Mouse (Mus musculus): ENCODE results near the gene Cntfr.
"Not testable (repeated sequence)": the region's sequence is repeated elsewhere in the genome, so short reads cannot be mapped to it uniquely, and the experiment has no call there.

Cntfr gene

DNA sequence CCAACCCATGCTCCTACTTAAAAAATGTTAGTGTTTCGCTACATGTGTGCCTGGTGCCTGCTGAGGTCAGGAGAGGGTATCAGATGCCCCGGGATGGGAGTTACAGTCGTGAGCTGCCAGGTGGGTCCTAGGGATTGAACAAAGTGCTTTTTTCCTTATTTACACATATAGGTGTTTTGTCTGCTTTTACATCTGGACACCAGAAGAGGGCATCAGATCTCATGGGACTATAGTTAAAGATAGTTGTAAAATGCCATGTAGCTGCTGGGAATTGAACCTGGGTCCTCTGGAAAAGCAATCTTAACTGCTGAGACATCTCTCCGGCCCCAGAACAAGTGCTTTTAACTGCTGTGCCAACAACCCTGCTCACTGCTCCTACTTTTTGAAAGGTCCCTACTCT, 13.3 kb upstream of the Cntfr start:
- no peak for DNase-seq (ENCODE audit: low spot score)

DNA sequence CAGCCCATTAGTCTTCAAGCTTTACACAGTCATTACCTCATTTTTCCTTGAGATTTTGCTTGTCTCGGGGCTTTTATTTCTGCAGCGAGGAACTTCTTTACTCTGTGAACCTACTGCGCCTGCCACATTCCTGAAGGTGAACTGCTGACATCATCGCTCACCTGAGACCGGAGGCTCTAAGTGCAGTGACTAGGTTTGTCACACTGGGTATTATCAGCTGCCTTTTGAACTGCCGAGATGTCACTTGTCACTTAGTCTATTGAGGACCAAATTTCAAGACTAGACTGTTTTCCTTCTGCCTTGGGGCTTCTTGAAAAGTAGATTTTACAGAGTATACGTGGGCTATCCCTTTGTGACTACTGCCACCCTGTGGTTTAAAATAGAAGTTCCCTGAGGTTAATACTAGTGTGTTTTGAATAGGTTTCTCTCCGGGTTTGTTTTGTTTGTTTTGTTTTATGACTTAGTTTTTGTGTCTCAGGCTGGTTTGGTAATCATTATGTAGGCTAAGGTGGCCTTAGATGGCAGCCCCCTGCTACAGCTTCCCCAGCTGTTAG, 11.4 kb upstream of the Cntfr start:
- no peak for DNase-seq (ENCODE audit: low spot score)

DNA sequence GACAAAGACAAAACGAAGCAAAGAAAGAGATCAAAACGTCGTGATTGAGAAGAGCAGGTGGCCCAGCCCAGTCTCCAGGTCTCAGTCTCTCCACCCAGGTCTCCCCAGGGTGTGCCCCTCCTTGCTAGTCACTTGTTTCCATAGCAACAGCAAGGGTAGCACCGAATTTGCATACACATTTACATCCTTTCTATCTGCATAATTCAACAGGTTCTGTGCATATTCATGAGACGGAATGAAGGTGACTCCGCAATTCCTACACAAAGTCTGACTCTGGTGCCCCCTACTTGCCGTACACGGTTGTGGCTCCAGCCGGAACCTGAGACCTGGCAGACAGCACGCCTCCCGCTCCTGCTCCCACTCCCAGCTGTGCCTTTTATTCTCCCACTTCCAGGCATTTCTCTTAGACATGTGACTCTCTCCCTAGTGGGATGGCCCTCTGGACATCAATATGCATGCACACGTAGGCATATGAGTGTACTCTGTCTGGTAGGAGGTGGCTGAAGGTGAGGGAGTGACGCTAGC, 10.2 kb upstream of the Cntfr start:
- no peak for DNase-seq (ENCODE audit: low spot score)

DNA sequence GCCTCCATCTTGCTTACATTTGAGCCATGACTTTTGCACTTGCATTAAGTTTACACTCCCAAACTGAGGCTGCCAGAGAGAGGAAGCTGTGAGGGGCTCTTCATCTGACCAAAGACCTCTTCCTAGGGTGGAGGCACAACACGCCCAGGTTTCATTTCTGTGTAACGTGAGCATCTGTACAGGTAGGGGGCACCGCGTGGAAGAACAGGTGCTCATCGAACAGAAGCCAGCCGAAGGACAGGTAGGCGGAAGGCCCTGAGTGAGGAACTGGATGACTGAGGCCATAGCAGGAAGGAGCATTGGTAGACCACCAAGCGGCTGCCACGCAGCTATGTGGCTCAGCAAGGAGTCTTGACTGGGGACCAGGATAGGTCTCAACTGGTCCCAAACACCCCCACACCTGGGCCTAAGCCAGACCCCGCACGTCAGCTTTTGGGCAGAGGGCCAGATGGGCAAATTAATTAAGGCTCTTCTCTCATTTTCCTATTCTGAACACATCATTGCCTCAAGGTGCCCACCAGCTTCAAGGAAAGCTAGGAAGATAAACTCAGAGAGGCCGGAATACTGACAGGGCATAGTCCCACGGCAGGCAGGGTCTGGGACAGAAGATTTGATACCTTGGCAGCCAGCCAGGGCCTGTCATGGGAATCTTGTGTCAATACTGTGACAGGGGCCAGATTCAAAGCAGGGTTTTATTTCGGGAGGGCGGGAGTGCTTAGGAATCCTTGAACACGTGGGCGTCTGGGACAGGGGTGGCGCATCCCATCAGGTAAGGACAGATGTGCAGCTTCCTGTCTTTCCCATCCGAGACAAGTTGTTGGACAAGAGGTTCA, 9.2 kb upstream of the Cntfr start:
- DNase-seq (ENCODE audit: low spot score) = no peak

DNA sequence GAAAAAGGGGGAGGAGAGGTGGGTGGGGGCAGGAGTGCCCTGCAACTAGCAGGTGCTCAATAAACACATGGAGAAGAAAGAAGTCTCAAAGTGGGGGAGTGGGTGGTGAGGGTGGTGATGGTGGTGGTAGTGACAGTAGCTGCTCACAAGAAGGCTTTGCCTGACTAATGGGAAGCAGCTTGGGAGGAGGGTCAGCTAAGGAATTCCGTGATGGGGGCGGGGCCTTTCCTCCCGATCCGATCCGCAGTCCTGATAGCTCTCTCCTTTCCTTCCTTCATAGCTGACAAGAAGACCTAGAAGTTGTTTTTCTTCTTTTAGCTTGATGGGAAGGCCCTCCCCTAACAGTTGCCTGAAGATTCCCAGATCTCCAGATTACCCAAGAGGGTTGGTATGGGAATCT, 7.8 kb upstream of the Cntfr start:
- no peak for DNase-seq (ENCODE audit: low spot score)

DNA sequence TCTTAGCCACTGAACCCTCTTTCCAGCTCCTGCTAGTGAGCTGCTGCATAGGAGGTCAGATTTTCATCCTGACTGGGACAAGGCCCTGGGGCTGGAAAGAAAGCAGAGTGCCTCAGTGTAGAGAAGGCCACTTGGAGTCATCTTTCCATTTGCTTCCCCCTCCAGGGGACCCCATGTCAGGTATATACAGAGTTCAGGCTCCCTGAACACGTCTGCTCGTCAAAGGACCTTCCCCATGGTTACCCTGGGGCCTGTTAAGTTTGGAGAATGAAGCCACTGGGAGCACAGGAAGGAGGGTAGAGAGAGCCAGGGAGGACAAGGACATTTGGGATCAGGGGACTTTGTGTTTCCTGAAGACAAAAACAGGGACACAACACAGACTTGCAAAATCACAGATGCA, 5.3 kb upstream of the Cntfr start:
- DNase-seq (ENCODE audit: low spot score) = not testable (repeated sequence)

DNA sequence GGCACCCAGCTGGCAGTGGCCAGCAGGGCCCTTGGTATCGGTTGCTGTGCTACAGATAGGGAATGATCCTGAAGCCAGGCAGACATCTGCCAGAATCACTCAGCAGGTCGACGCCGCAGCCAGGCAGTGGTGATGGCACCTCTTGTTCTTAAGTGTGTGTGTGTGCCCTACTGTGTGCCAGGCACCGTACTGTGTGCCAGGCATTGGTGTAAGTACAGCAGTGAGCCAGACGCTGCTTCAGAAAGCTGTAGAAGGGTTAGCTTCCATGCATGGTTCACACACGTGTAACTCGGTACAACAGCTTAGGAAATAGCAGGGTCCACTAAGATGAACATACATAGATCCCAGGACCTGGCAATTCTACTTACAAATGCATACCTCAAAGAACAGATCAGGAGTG, 3.3 kb upstream of the Cntfr start:
- DNase-seq (ENCODE audit: low spot score) = not testable (repeated sequence)

DNA sequence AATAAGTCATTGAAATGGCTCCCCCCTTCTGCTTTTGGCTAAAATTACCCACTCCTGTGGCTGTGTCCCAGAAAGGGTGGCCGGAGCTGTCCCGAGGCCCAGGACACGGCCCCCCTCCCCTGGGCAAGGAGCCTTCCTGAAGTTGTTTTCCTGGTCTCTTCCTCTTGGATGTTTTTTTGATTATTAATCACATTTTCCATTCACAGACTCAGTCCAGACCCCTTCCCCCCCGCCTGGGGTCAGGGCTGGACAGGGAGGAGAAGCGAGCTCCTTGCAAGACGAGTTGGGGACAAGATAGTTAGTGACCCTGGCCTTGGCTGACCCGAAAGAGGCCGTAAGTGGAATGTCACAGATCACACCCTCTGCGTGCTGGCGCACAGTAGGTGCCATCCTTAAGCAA, 2.9 kb upstream of the Cntfr start, which contains the start of gene Il11ra1:
TSS of gene Il11ra1 (plus strand) at position 207 of the 400 bp plus-strand sequence.
- DNase-seq (ENCODE audit: low spot score) = not testable (repeated sequence)

DNA sequence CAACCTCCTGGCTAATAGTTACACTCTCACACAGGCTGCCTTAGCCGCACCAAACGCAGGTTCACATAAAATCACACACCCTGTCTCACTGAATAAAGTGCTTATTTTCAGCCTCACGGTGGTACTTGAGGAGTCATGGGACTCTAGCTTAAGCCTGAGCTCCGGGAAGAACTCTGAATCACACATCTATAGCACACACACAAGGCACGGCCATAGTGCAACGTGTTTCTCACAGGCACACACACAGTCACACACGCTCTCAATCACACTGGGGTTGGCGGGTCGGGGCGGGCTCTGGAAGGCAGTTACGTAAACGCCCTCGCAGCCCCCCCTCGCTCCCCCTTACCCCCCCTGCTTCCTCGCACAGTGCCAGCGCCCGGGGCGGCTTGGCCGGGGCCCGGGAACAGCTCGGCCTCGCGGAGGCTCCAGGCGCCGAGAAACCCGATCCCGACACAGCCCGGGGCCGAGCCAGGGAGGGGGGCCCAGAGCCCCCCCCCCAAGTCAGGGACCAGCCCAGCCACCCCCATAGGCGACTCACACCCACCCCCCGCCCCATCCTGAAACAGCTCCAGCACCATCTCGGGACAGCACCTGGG, 1.6 kb upstream of the Cntfr start:
- DNase-seq (ENCODE audit: low spot score) = not testable (repeated sequence)

DNA sequence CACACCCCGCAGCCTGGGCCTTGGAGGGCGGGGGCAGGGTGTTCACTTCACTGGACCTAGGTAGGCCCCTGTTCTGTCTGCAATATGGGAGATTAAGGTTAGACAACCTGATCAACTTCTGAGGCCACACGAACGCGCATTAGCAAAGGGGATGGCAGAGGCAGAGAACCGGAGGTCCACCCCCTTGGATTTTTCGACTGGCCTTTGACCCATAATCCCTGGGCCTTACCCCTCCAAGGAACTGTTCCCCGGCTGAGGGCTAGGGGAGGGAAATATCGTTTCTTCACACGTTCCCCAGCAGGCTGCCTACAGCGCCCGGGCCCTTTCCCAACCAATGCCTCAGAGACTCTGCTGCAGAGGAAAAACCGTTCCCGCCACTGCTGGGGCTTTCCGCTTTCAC, 437 bp downstream of the Cntfr start:
- not testable (repeated sequence) for DNase-seq (ENCODE audit: low spot score)

DNA sequence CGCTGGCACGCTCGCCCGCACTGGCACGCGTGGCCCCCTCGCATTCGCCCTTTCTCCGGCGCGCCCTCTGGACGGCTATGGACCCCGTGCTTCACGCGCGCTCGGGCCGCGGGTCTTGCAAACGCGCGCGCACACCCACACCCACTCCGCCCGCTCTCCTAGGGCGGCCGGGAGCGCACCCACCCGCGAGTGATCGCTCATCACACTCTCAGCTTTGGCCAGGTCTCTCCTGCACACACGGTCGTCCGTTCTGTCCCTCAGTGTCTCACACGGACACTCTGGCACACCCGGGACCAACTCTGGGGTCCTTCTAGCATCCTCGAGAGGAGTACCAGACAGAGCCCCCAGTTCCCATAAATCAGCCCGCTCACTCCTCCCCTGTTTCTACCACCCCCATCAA, 1.1 kb downstream of the Cntfr start:
- not testable (repeated sequence) for DNase-seq (ENCODE audit: low spot score)

DNA sequence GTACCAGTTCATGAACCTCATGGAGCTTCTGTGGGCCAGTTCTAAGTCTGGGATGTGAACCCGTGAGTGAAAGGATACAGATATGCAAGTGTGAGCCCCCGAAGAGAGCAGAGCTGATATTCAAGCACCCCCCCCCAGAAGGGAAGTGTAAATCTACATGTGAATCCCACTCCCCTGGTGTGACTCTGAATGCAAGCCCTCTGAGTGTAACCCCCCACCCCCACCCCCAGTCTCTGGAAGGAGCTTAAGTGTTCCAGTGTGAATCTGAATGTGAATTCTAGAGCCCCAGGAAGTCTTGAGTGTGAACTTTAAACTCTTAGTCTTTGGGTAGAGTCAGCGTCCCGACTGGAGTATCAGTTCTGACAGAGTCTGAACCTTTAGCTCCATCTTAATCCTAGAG, 3.4 kb downstream of the Cntfr start:
- not testable (repeated sequence) for DNase-seq (ENCODE audit: low spot score)

DNA sequence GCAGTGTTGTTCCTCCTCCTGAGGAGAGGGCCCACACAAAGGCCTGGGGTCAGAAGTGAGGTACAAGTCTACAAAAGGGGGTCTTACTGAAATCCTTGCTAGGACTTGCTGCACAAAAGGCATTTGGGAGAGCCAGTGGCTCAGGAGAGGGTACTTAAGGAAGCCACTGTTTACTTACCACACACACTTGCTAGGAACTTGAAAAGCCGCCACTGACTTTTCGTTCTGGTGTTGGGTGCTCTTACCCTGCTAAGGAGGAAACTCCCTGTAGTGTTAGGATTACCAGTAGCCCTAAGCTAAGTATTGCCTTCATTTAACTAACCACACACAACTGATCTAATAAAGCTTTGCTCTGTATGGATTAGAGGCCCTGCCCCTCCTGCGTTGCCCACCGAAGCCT, 6.9 kb downstream of the Cntfr start:
- DNase-seq (ENCODE audit: low spot score) = not testable (repeated sequence)

DNA sequence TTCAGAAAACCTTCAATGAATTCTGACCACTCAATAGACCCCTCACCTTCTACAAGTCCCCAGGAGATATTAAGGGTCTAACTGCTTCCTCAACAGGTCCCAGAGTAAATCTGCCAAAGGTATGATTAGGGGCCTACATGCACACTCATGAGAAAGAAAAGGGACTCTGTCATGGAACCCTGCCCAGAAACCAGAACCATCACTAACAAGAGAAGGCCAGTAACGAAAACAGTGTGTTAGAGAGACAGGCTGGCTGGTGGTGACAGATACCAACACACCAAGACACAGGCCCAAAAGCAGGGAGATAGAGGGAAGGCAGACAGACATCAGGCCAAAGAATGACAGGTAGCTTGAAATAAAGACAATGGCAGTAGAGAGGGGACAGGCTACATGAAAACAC, 8.3 kb downstream of the Cntfr start:
- DNase-seq (ENCODE audit: low spot score) = not testable (repeated sequence)

DNA sequence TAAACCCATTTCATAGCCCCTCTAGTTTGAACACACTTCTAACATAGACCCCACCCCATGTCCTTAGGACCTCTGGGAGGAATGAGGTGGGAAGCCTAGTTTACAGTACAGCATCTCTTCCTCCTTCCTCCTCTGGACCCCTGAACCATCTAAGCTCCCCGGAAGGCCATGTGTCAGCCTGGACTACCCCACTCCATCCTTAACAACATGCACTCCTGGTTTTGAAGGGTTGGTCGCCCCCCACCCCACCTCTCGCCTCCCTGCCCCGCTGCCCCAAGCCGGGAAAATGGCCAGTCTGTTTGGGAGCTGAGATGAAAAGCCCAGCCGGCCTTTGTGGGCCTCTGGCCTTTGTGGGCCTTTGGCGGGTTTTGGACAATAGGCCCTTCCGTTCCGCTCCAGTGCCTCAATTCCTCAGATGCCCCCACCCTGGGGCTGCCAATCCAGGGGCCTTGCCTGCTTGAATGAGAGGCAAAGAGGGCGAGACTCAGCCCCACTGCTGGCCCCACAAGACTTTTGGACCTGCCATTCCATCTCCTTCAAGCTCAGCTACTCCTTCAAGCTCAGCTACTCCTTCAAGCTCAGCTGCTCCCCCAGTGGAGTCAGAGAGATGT, 10.9 kb downstream of the Cntfr start:
- not testable (repeated sequence) for DNase-seq (ENCODE audit: low spot score)

DNA sequence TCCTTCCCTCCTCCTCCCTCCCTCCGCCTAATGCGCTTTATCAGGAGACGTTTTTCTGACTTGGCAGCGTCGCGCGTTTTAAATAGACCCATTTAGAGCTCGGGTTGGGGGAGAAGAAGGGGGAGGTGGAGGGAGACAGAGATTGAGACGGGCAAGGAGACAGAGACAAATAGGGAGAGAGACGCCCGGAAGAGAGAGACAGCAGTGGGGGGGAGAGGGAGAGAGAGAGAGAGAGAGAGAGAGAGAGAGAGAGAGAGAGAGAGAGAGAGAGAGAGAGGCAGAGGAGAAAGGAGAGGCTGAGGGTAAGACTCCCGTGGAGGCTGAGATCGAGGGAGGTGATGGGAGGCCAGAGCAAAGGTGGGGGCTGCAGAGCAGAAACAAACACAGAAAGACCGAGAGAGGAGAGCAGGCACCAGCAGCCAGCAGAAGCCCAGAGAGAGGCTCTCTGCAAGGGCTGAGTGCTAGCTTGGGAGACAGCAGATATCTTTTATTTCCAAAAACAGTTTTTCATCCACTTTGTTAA, 11.9 kb downstream of the Cntfr start:
- not testable (repeated sequence) for DNase-seq (ENCODE audit: low spot score)

DNA sequence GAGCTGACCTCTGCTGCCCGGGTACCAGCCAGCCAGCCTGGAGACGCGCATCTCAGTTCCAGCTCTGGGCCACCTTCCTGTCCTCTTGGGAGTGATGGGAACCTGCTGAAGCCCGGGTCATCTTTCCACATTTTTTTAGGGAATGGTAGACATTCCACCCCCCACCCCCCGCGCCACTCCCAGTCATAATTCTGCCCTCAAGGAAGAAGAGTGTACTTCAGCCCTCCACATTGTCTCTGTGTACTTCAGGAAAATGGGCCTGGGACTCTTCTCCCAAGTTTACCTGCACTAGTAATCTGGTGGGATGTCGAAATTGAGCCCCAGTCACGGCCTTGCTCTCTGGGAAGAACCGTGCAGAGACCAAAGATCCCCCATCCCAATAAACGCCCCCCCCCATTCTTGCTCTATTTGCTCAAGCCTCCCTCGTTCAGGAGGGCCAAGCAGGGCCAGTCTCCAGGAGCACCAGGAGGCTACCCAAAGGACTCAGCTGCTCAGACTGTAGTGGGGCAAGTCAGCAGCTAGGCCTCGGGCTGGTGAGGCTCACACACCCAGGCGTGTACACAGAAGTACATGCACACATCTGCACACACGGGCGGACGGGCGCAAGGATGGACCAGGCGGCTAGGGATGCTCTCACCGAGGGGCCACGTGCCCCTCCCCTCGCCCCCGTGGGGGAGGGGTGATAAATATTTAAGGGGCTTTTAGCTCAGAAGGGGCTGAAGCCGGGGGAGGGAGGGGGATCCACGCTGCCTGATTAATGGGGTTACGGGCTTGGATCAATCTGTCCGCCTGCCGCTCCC, 12.6 kb downstream of the Cntfr start:
- DNase-seq (ENCODE audit: low spot score) = not testable (repeated sequence)

DNA sequence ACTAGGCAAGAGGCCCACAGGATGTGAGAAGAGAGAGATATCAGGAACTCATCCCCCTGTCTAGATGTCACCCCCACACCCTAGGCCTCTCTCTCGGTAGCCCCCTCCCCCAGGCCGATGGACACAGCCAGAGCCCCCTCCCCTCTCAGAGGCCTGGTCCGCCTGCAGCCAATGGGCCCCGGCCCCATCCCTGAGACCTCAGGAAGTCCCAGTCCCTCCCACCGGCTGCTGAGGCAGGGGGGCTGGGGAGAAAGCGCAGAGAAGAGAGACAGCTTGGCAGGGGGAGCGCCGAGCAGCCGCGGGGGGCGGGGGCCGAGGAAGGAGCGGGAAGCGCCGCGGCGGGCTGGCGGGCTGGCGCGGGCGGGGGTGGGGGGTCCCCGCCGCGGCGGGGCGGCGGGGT, 13.6 kb downstream of the Cntfr start:
- DNase-seq (ENCODE audit: low spot score) = not testable (repeated sequence)

DNA sequence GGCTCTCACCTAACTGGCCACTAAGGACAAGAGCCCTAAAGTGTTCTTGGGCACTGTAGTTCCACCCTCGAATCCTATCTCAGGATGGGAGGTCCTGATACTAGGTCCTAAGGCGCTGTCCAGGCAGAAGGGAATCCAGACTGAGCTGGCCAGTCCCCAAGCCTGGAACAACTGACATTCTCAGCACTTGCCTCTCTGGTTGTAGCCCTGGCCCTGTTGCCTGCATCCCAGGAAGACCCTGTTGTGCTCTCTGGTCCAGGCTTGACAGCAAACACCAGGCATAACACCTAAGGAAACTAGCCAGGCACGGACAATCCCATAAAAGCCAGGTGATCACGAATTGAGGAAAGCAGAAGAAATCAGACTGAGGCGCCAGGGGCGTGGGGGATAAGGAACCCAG, 14.1 kb downstream of the Cntfr start:
- no peak for DNase-seq (ENCODE audit: low spot score)

DNA sequence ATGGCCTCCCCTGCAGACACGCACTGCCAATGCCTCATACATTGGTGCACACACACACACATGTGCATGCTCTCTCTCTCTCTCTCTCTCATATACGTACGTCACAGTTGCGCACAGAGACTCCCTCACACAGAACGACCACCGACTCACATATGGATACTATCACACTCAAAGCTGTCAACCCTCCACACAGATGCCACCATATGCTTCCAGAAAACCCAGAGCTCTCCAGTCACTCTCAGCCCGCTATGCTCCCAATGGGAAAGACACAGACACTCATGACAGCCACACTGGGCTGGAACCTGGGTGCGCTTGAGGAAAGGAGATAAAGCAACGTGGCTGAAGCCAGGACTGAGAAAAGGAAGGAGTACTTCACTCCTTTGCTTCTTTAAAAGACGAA, 14.9 kb downstream of the Cntfr start:
- no peak for DNase-seq (ENCODE audit: low spot score)

DNA sequence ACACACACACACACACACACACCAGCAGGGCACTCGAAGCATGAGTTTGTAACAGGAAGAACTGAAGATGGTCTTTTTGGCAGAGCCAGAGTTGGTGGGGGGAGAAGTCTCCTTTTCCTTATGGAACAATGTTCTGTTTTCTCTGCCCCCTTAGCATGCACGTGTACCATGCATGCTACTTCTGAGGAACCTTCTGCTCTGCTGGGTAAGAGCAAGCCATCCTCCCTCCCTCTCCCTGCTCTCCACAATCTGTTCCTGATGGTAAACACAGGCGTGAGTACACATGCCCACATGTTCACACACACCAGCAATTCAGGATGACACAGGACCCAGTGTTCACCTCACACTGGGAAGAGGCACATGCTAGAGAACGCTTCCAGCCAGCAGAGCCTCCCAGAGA, 15.7 kb downstream of the Cntfr start:
- DNase-seq (ENCODE audit: low spot score) = no peak

DNA sequence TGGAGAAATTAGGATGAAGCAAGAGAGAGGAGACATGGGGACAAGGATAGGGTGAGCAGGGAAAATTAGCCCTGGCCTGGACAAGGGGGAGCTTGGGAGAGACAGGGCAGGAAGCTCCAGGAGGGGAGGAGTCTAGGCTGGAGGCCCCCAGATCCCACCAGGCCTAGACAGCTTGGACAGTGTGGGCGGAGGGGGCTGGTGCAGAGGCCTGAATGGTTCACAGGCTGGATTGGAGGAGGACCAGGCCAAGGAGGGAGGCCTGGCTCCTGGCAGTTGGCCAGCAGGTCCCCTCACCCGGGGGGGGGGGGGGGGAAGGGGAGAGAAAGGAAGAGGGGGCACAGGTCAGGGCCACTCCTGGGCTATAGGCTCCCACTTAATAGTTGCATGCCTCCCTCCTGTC, 17.6 kb downstream of the Cntfr start:
- no peak for DNase-seq (ENCODE audit: low spot score)

Data from ovary, postnatal 10 days (tissue).